Mouse (Mus musculus): ENCODE measurements around the gene Tbc1d1.
A peak's percentile ranks its signal among the peaks of the same experiment; 100 is the strongest.

Gene Tbc1d1

GRCm38 (mm10) chr5:64277646-64278191, 121.6 kb downstream of the Tbc1d1 start:
- no peak for DNase-seq (ENCODE audit: low spot score in 2 of 2)

- no peak for DNase-seq (ENCODE audit: low spot score in 2 of 2)
Measured at GRCm38 (mm10) chr5:64279668-64280067, 123.6 kb downstream of the Tbc1d1 start.

GRCm38 (mm10) chr5:64280191-64280590, 124.1 kb downstream of the Tbc1d1 start:
- DNase-seq (ENCODE audit: low spot score in 2 of 2), result no peak

- DNase-seq (ENCODE audit: low spot score in 2 of 2), result no peak
Measured at GRCm38 (mm10) chr5:64280613-64281012, 124.5 kb downstream of the Tbc1d1 start.

GRCm38 (mm10) chr5:64281674-64282073, 125.6 kb downstream of the Tbc1d1 start:
- DNase-seq (ENCODE audit: low spot score in 2 of 2), result no peak

- no peak for DNase-seq (ENCODE audit: low spot score in 2 of 2)
Measured at GRCm38 (mm10) chr5:64282594-64282993, 126.5 kb downstream of the Tbc1d1 start.

GRCm38 (mm10) chr5:64285289-64285688, 129.2 kb downstream of the Tbc1d1 start:
- DNase-seq (ENCODE audit: low spot score in 2 of 2), result no peak

- no peak for DNase-seq (ENCODE audit: low spot score in 2 of 2)
Measured at GRCm38 (mm10) chr5:64285851-64286250, 129.7 kb downstream of the Tbc1d1 start.

- DNase-seq (ENCODE audit: low spot score in 2 of 2), result no peak
Measured at GRCm38 (mm10) chr5:64287287-64287686, 131.2 kb downstream of the Tbc1d1 start.

- DNase-seq (ENCODE audit: low spot score in 2 of 2), result no peak
Measured at GRCm38 (mm10) chr5:64288031-64288928, 132.2 kb downstream of the Tbc1d1 start.

- peak; percentile 21 to 61 for DNase-seq (ENCODE audit: low spot score in 2 of 2)
Measured at GRCm38 (mm10) chr5:64289202-64290060, 133.3 kb downstream of the Tbc1d1 start.

GRCm38 (mm10) chr5:64290061-64290345, 133.9 kb downstream of the Tbc1d1 start:
- no peak for DNase-seq (ENCODE audit: low spot score in 2 of 2)

GRCm38 (mm10) chr5:64291657-64292056, 135.6 kb downstream of the Tbc1d1 start:
- no peak for DNase-seq (ENCODE audit: low spot score in 2 of 2)

- DNase-seq (ENCODE audit: low spot score in 2 of 2), result no peak
Measured at GRCm38 (mm10) chr5:64295621-64296020, 139.5 kb downstream of the Tbc1d1 start.

GRCm38 (mm10) chr5:64296328-64296727, 140.2 kb downstream of the Tbc1d1 start:
- no peak for DNase-seq (ENCODE audit: low spot score in 2 of 2)

GRCm38 (mm10) chr5:64297100-64297499, 141.0 kb downstream of the Tbc1d1 start:
- DNase-seq (ENCODE audit: low spot score in 2 of 2), result no peak

GRCm38 (mm10) chr5:64298331-64299036, 142.4 kb downstream of the Tbc1d1 start:
- no peak for DNase-seq (ENCODE audit: low spot score in 2 of 2)

GRCm38 (mm10) chr5:64299508-64300324, 143.6 kb downstream of the Tbc1d1 start:
- DNase-seq (ENCODE audit: low spot score in 2 of 2), result no peak

GRCm38 (mm10) chr5:64301246-64301645, 145.1 kb downstream of the Tbc1d1 start:
- DNase-seq (ENCODE audit: low spot score in 2 of 2), result no peak

- no peak for DNase-seq (ENCODE audit: low spot score in 2 of 2)
Measured at GRCm38 (mm10) chr5:64307289-64307688, 151.2 kb downstream of the Tbc1d1 start.

- DNase-seq (ENCODE audit: low spot score in 2 of 2), result no peak
Measured at GRCm38 (mm10) chr5:64312295-64312694, 156.2 kb downstream of the Tbc1d1 start.
